Mouse (Mus musculus) splenic B cell, adult 2 months (primary cell): ENCODE measurements around the gene Alox12.

ENCODE experiments used
- DNase-seq: peaks from one replicate; pipeline ENCODE4 v3.0.0-alpha.2; 2011; ENCODE audit warnings: low read depth, low spot score
- H3K27me3 ChIP-seq: 2 replicates; pipeline ENCODE4 v1.6.1; 2012; ENCODE audit warnings: mild to moderate bottlenecking, low read length, moderate library complexity, mixed read lengths; ENCODE audit not compliant: control insufficient read depth, poor library complexity, insufficient read depth, severe bottlenecking
- H3K36me3 ChIP-seq: 2 replicates; pipeline ENCODE4 v1.6.1; 2012; ENCODE audit warnings: mild to moderate bottlenecking, low read length, moderate library complexity, mixed read lengths; ENCODE audit not compliant: control insufficient read depth, poor library complexity, insufficient read depth, severe bottlenecking

The Alox12 gene

DNA sequence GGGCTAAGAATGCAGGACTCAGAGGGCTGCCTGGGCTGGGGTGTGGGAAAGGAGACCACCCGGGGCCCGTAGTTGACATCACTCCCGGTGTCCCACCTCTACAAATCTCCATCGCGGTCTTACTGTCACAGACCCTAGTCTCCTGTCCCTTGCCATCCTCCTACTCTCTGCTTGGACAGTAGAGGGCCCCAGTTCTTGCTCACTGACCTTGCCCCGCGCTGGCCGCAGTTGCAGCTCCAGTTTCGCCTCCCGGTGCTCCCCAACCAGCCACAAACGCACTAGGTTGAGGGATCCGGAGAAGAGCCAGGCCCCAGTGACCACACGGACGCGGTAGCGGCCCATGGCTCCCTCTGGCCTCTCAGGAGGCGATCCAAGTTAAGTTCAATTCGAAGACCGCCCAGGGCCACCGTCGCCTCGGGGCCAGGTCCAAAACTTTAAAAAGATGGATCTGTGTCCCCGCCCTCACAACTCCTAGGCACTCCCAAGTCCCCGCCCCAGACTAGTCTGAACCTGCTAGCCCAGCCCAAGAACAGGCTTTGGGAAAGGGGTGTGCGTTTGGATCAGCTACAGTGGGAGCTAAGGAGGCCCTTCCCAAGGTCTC lies at the start of gene Alox12:
Gene Alox12, minus strand, starts transcription at position 423 of the 601 bp plus-strand sequence.
- Histone ChIP-seq H3K36me3 (no peaks in the 10 kb centered on the region), H3K27me3 (peaks cover 2% of the 10 kb centered on the region; the same call in 1 of the 2 replicates)
- peak; percentile 20 for DNase-seq

DNA sequence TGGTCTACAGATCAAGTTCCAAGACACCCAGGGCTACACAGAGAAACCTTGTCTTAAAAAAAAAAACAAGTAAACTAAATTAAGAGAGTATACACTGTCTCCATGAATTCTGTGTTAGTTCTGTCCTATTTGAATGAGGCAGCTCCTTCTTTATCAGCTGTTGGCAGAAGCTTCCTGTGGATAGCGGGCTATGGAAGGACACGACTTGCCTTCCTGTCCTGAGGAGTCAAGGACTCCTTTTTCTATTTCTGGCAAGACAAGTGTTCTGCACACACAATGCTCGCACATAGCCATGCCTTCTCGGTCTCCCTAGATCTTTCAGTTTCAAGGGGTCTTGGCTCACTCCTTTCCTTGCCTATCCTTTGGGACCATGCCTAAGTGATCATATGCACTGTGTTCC lies 47.1 kb upstream of the Alox12 start:
- no peak for DNase-seq
- Histone ChIP-seq H3K36me3 (no peaks in the 10 kb centered on the region), H3K27me3 (no peaks in the 10 kb centered on the region)

DNA sequence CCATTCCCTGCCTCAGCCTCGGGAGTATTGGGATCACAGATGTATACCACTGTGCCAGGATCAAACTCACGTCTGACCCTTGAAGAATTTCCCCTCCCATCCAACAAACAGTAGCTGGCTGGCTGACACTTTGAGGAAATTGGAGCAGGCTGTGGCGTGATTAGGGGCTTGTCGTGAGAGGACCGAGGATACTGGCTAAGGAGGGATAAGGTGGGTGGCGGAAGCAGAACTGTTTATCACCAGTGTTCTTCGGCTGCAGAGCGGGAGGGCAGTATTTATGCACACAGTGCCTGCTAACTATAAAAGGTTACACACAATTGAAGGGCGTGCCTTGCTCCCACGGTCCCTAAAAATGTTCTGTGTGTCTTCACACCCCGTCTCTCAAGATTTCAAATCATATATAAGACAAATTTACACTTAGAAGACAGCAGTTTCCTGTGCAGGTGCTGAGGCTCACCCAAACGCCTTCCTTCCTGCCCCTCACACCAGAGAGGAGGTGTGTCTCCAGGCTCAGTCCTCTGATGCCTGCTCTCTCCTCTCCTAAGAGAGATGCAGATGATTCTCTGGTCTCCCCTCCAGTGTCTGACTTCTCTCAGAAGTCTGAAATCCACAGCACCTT lies 42.8 kb upstream of the Alox12 start:
- Histone ChIP-seq H3K27me3 (no peaks in the 10 kb centered on the region), H3K36me3 (no peaks in the 10 kb centered on the region)
- peak; percentile 12 for DNase-seq

DNA sequence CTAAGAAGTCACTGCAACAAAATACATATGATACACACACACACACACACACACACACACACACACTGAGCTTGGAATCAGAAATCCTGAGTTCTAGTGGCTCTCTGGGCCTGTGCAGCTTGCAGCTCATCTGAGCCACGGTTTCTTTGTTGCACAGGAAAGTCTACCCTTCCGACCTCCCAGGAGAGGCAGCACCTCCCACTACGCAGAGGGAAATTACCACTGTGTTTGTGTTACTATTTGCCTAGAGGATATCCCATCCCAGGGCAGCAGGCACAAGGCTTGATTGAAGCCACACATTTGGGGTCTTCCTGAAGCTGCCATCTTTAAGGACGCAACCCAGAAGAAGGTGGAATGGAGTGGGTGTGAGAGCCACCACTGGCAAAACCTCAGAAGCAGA lies 42.3 kb upstream of the Alox12 start:
- no peaks in the 10 kb centered on the region for H3K27me3 ChIP-seq
- no peak for DNase-seq
- no peaks in the 10 kb centered on the region for H3K36me3 ChIP-seq

DNA sequence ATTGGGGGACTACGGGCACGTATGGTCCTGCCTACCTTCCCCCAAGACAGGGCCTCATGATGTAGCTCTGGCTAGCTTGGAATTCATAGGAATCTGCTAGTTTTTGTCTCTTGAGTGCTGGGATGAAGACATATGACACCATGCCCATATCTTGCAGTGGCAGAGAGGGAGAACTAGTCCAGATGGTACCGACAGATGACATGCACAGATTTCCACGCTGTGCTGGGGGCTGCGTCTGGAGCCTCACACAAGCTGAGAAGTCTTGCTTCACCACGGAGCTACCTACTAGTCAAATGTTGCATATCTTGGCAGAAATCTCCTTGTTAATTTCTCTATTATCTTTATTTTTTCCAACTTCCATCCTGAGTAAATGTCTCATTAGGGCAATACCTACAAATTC lies 38.7 kb upstream of the Alox12 start:
- Histone ChIP-seq H3K36me3 (no peaks in the 10 kb centered on the region), H3K27me3 (no peaks in the 10 kb centered on the region)
- DNase-seq, result no peak

DNA sequence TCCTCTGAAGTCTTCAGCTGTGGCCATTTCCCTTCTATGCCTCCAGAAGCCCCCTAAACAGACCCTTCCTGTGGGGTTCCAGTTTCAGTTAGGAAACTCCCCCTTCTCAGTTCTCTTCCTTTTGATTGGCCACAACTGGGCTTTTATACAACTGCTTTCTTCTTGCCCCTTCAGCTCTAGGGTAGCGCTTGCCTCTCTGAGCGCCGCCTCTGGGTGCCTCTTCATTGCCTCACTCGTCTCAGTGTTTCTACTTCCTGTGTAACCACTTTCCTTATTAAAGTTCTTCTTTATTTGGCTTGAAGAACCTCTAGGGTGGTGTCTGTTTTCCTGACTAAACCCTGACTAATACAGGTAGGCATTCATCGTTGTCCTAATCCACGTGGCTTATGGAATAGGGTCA lies 36.1 kb upstream of the Alox12 start:
- no peaks in the 10 kb centered on the region for H3K27me3 ChIP-seq
- DNase-seq, result no peak
- H3K36me3 ChIP-seq, result no peaks in the 10 kb centered on the region

DNA sequence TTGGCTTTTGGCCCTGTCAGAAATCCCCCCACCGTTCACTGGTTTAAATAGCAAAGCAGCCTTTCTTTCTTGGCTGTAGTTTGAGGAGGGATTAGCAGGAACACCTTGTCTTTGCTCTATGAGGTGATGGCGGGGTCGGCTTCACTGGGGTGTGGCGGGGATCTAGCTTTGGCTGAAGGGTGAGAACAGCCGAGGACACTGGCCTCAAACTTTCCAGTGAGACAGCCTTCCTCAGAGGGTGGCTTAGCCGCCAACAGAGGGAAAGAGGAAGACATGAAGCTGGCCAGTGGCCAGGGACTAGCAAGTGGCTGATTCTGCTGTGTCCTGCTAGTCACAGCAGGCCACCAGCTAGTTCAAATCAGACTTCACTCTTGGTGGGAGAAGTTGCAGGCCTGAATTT lies 34.1 kb upstream of the Alox12 start:
- no peak for DNase-seq
- H3K36me3 ChIP-seq, result no peaks in the 10 kb centered on the region
- H3K27me3 ChIP-seq, result no peaks in the 10 kb centered on the region

DNA sequence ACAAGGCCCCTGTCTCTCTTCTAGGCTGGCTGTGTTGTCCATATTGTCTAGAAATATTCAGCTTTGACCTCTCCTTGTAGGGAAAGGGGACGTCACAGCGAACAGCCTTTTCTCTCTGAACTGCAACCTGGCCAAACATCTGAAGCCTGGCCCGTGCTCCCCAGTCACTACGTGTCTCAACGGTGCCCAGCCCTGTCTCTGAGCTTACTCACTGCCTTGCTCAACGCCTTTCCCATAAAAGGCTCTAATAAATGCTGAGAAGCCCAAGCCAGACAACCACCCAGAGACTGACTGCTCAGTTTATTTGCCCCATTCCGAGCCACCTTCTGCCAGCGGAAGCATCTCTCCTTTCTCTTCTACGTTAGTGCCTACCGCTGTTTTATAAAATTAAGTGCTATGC lies 32.9 kb upstream of the Alox12 start:
- Histone ChIP-seq H3K27me3 (no peaks in the 10 kb centered on the region; the same call in 1 of the 2 replicates), H3K36me3 (no peaks in the 10 kb centered on the region)
- DNase-seq, result no peak

DNA sequence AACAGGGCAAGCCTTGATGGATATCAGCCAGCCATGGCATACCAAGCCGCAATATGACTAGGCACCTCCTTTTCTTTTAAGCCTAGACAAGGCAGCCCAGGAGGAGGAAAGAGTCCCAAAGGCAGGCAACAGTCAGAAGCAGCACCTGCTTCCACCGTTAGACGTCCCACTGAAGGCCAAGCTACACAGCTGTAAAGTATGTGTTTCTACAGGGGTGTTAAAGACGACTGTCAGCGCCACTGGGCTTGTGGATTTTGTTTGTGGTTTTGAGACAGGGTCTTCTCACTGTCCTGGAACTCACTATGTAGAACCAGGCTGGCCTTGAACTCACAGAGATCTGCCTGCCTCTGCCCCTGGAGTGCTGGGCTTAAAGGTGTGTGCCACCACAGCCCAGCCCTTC lies 30.5 kb upstream of the Alox12 start:
- no peaks in the 10 kb centered on the region; the same call in 1 of the 2 replicates for H3K36me3 ChIP-seq
- DNase-seq, result no peak
- no peaks in the 10 kb centered on the region; the same call in 1 of the 2 replicates for H3K27me3 ChIP-seq

DNA sequence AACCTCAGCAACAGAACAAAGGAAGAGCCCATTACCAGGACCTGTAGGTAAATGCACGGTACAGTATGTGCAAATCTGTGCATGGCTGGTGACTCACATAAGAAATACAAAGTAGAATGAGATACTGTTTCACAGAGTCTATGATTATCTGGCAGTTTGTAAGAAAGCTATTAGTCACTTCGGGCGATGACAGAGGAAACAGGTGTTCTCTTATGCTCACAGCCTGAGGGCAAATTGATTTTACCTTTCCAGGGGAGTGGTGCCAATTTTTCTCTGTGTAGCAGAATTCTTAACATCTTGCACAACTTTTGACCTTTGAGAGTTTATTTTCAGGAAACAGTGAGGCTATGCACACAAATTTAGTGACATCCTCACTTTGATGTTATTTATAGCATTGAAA lies 29.6 kb upstream of the Alox12 start:
- no peaks in the 10 kb centered on the region; the same call in 1 of the 2 replicates for H3K36me3 ChIP-seq
- no peak for DNase-seq
- no peaks in the 10 kb centered on the region; the same call in 1 of the 2 replicates for H3K27me3 ChIP-seq

DNA sequence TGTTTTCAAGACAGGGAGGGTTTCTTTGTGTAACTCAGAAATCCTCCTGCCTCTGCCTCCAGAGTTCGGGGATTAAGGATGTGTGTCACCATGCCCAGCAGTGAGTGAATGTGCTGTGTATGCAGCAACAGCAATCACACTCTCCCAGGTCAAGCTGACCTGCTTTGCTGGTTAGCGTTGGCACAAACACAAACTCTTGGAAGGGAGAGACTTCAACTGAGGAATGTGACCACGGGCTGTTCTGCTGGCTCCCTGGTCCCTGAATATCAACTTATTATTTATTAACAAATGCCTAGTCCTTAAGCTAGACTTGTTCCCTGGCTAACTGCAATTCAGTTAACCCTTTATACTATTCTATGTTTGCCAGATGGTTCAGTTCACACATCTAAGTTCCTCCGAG lies 28.5 kb upstream of the Alox12 start:
- no peaks in the 10 kb centered on the region; the same call in 1 of the 2 replicates for H3K36me3 ChIP-seq
- no peak for DNase-seq

DNA sequence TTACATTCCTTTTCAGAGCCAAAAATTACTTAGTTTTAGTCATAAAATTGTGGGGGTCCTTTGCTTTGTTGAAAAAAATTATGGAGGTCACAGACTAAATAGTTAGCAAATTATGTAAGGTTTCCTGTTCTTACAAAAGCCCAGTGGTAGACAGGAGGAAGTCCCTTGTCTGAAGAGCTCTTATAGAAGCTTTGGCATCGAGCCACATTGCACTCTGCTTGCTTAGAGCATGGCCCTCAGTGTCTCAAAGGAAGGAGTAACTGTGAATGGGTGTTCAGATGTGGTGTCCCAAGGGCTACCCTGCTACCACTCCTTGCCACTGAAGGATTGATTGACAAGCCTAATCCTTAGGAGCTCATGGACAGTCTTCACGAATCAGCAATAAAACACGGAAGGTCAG lies 25.3 kb upstream of the Alox12 start:
- H3K27me3 ChIP-seq, result no peaks in the 10 kb centered on the region; the same call in 1 of the 2 replicates
- DNase-seq, result no peak
- no peaks in the 10 kb centered on the region; the same call in 1 of the 2 replicates for H3K36me3 ChIP-seq

More for the DNA sequence above, 28.5 kb upstream of the Alox12 start:
- H3K27me3 ChIP-seq, result no peaks in the 10 kb centered on the region; the same call in 1 of the 2 replicates

DNA sequence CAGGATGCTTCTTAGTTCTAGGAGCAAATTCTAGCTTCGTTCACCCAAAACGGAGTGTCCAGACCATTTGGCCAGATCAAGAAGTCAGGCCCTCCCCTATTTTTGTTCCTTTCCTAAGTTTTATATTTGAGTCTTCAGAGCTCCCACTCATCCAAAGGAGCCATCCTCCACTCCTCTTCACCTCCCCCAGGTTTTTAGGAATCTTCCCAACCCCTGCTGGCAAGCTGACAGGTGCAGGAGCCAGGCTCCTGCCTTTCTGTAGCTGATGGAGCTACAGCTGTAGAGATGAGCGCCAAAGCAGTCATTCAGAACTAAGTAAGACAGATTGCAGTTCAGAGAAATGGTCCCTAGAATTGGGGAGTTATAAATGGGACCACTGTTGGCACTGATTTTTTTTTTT lies 23.8 kb upstream of the Alox12 start:
- Histone ChIP-seq H3K27me3 (no peaks in the 10 kb centered on the region; the same call in 1 of the 2 replicates), H3K36me3 (no peaks in the 10 kb centered on the region; the same call in 1 of the 2 replicates)
- no peak for DNase-seq

DNA sequence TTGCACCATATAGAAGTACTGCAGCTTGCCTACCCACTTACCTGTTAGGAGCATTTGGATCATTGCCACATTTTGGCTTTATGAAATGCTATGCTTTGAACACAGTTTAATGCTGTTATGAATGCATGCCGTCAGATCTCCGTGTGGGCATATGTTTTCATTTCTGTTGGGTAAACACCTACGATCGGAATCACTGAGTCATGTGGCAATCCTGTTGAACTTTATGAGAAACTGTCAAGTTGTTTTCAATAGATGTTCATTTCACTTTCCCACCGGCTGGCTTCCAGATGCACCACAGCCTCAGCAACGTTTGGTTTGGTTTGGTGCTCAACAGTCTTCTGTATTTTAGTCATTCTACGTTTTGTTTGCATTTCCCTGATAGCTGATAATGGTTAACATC lies 16.5 kb upstream of the Alox12 start:
- no peaks in the 10 kb centered on the region for H3K27me3 ChIP-seq
- H3K36me3 ChIP-seq, result no peaks in the 10 kb centered on the region
- DNase-seq, result no peak

DNA sequence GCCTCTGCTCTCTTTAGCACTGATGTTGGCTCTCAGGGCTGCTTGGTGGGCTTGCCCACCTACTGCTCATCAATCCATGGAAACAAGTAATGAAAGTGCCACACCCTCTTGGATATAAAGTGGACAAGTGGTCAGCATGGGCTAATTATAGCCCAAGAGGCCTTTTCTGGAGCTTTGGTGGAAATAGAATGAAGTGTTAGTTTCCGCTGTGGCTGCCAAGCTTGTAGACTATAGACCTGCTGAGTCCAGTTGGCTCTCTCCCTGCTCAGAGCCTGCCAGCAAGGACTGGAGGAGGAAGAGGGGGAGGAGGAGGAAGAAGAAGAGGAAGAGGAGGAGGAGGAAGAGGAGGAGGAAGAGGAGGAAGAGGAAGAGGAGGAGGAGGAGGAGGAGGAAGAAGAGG lies 11.3 kb upstream of the Alox12 start:
- Histone ChIP-seq H3K36me3 (no peaks in the 10 kb centered on the region), H3K27me3 (no peaks in the 10 kb centered on the region)
- DNase-seq, result no peak
